Mouse (Mus musculus): ENCODE results near the gene Hcar2. TPM values are rescaled to one million over a fixed set of nuclear protein-coding genes. Genes with fewer than 3 reads are reported as not detected.

Gene Hcar2
- 2.3 TPM for total RNA-seq (2023)

DNA sequence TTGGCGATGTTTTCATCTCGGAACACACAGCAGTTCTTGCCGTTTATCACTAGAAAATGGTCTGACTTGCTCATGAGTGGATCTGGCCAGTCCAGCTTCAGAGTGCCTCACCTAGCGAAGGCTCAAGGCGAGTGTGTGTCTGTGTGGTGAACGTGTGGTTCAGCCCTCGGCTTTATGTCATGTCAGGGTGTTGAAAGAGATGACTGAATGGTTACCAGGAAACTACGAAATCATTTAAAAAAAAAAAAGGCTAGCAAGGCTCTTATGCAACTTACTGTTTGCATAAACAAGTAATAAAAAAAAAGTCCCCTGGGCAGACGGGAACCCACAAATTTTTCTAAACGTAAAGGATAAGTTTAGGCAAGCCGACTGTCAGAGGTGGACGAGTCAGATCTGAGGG lies at the start of gene Hcar2:
Gene Hcar2 (minus strand): TSS at position 135 of the 400 bp plus-strand sequence.

GRCm38 (mm10) chr5:123906976-123907630 lies 41.8 kb upstream of the Hcar2 start, which contains the start of gene Denr:
Denr (plus strand) TSS chr5:123907175.

GRCm38 (mm10) chr5:123879928-123880327 lies 14.6 kb upstream of the Hcar2 start, which contains the start of gene Hcar1:
Hcar1 (minus strand) TSS chr5:123880020.

Other genes with a start within 250 kb of the Hcar2 start
- 78.6 TPM for gene Clip1, start 180.9 kb downstream of the Hcar2 start, total RNA-seq (2023)
- 90.1 TPM for gene Zcchc8, start 144.4 kb downstream of the Hcar2 start, total RNA-seq (2023)
- gene Rsrc2, start 116.1 kb downstream of the Hcar2 start, total RNA-seq (2023): 238 TPM
- 0.95 TPM for gene Kntc1, start 115.8 kb downstream of the Hcar2 start, total RNA-seq (2023)
- gene Hcar1, start 14.5 kb upstream of the Hcar2 start, total RNA-seq (2023): not detected
- gene Denr, start 41.7 kb upstream of the Hcar2 start, total RNA-seq (2023): 41.4 TPM
- gene Gm43518, start 61.9 kb upstream of the Hcar2 start, total RNA-seq (2023): not detected
- gene Ccdc62, start 65.2 kb upstream of the Hcar2 start, total RNA-seq (2023): 2.6 TPM
- gene Hip1r, start 108.1 kb upstream of the Hcar2 start, total RNA-seq (2023): 48.9 TPM
- gene Vps37b, start 166.8 kb upstream of the Hcar2 start, total RNA-seq (2023): 907 TPM
- 20.5 TPM for gene Abcb9, start 230.3 kb upstream of the Hcar2 start, total RNA-seq (2023)
- gene Ogfod2, start 246.8 kb upstream of the Hcar2 start, total RNA-seq (2023): 17.5 TPM

Measured in CD8-positive naive resting alpha-beta T cell, adult 57 days (primary cell).